Mouse (Mus musculus) thymus, postnatal 14 days (tissue): Measurements from ENCODE around the gene Hoxb4.

ENCODE experiments used
- DNase-seq: peaks from one replicate; pipeline ENCODE4 v3.0.0; 2021

Gene Hoxb4

DNA sequence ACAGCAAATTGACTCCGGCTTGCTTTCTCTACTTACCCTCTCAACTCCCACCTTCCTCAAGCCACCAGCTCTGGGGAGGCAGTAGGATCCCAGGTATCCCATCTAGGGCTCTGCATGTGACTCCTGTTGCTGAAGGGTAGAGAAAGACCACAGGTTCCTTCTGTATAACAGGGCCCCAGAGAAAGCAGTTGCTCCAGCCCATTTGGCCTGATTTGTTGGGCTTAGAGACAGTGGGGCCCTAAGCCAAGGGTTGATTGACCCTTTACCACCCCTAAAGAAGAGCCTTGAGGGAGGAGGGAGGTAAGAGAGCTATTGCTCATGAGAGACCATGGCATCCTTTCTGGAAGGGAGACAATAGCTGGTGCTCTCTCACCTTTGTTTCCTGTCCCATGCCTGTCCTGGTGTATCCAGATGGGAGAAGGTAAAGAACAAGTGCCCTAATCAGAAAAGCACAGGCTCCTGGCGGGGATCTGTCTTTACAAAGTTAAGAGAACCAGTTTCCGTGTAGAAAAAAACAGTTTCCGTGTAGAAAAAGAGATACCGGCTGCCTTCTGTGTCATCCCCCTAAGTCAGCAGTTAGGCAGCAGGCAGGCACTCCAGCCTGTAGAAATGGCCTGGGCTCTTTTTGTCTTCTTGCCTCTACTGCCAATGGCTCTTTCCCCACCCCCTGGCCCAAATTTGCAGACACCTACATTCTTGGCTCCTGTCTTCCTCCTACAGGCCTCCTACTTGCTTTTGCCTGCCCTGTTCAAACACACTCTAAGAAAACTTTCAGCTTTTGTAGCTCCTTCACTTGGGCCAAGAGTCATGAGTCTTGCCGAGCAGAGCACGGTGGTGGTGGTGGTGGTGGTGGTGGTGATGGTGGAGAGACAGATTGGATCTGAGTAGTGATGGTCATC lies 21.1 kb downstream of the Hoxb4 start:
- no peak for DNase-seq

DNA sequence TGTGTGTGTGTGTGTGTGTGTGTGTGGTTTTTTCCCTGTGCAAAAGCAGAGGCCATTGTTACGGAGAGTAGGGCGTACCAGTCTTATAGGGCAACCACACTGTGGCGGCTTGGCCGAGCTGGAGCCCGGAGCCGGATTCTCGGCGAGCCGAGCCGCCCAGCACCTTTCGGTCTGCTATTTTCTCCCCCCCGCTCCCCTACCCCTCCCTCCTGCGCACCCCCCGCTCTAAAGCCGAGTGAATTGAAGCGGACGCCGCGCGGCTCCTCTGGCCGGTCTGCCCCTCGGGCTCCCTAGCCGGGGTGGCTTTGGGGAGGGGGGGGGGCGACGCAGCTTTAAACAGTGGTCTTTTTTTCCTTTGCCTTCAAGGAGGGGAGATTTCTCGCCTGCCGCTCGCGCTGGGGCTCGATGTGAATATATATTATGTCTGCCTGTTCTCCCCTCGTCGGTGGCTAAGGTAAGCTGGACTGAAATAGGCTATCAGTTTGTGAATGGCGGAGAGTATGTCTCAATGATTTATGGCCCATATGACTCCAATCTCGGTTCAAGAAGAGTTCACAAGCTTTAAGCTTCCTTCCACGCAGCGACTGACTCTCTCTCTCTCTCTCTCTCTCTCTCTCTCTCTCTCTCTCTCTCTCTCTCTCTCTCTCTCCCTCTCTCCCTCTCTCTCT lies 22.8 kb downstream of the Hoxb4 start:
- DNase-seq: no peak

DNA sequence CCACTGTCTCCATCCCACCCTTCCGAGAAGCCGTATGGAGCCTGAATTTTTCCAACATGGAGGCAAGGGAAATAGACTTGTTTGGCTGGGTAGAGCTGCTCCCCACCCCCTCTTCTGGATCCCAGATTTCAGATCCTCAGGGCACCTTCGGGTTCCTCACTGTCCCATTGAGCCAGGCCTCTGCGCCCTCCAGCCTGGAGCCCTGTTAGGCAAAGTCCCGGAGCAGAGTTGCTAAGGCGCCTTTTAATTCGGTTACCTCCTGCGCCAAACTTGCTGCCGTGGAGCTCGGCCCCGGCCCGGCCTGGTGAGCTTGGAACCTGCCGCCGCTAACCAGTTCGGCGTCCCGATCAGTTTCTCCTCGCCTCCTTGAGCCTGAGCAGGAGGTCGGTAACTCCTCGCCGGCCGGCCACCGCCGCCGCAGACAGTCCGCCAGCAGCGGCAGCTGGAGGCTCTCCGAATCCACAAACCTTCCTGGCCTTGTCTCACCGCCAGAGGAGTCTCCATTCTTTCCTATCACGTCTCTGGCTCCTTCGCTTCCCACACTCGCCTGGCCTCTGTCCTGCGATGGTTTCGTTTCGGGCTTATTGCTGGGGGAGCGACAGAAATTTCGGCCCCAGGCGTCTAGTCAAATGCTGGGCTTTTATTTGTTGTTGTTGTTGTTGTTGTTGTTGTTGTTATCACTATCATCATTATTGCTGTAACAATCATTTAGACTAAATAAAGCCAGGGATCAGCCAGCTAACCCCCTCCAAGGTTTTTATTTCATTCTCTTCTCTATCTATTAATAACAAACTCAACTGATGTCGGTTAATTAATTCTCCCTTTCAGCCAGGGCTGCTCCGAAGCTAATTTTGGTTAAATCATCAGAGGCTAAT lies 23.9 kb downstream of the Hoxb4 start:
- no peak for DNase-seq

DNA sequence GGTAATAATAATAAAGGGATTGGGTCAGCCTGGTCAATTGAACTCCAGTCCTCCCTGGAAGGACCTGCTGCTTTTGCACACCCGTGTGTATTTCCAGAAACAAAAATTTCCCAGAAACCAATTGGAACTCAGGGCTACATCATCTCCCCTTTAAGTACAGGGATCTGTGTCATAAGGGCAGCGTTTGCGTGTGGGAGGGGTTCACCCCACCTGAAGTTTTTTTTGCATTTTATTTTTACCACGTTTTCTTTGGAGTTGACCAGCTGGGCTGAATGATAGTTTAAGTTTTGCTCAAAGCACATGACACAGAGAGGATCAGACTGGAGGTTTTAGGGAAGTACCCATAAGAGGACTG lies 24.5 kb downstream of the Hoxb4 start:
- DNase-seq: no peak

DNA sequence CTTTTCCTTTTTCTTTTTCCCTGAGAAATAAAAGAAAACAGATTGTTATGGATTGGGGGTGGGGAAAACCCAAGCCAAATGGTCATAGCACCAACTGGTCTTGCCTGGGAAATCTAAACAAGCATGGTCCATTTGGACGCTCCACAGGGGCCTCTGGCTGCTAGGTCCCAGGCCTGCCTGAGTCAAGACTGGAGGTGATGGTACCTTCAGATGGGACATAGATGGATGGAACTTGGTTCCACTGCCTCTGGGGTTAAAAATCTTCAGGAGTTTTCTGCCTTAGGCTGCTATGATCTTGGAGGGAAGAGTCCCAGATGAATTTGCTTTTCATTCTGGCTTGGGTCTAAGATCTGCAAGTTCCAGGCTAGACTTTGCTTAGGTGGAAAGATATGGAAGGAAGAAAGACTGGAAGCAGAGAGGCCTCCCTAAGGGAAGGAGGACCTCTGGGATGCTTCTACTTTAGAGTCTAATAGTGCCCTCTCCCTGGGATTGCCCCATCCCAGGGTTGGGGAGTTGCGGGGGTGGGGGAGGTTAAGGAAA lies 25.2 kb downstream of the Hoxb4 start:
- no peak for DNase-seq

DNA sequence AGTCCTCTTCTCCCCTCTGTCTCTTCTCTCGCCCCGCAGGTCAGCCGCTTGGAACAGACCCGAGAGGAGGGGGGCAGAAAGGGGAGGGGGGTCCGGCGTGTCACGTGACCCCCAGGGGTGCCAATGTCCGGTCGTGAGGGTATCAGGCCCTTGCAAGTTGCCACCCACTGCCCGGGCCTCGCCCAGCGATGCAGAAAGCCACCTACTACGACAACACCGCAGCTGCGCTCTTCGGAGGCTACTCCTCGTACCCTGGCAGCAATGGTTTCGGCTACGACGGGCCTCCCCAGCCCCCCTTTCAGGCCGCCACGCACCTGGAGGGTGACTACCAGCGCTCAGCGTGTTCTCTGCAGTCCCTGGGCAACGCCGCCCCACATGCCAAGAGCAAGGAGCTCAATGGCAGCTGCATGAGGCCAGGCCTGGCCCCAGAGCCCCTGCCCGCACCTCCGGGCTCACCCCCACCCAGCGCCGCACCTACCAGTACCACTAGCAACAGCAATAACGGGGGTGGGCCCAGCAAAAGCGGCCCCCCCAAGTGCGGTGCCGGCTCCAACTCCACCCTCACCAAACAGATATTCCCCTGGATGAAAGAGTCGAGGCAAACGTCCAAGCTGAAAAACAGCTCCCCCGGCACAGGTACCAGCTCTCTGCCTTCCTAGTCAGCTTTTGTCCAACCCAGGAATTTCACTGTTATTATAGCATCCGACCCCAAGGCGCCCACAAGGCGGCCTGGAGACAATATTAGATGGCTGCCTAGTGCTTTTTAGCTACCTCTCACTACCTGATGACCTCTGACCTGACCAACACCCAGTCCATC lies 26.2 kb downstream of the Hoxb4 start:
- no peak for DNase-seq

DNA sequence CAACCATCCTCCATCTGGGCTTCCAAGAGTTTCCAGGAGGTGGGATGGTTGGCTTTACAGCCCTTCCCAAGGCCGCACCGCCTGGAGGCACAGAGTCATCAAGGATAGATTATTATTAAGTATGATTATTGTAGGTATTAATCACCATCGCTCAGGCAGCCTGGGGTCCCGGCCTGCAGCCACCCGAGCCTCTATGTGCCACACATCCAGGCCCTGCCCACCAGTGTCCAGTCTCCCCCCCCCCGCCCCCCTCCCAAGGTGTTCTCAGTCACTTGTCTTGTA lies 26.8 kb downstream of the Hoxb4 start:
- DNase-seq: no peak

DNA sequence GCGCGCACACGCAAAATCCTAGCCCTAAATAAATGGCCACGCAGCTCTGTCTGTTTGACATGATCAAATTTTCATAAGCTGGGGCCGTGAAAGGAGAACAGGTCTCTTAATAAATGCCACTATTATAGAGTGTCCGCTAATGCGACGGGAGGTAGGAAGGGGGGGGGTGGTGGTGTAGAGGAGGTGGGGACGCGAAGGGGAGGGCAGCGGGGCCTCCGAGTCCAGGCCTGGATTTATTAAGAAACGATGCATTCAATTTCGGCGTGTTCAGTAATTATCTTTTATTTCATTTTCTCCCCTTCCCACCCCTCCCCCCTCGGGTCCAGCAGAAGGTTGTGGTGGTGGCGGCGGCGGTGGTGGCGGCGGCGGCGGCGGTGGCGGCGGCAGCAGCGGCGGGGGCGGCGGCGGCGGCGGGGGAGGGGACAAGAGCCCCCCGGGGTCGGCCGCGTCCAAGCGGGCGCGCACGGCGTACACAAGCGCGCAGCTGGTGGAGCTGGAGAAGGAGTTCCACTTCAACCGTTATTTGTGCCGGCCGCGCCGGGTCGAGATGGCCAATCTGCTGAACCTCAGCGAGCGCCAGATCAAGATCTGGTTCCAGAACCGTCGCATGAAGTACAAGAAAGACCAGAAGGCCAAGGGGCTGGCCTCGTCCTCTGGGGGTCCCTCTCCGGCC lies 27.3 kb downstream of the Hoxb4 start:
- no peak for DNase-seq

DNA sequence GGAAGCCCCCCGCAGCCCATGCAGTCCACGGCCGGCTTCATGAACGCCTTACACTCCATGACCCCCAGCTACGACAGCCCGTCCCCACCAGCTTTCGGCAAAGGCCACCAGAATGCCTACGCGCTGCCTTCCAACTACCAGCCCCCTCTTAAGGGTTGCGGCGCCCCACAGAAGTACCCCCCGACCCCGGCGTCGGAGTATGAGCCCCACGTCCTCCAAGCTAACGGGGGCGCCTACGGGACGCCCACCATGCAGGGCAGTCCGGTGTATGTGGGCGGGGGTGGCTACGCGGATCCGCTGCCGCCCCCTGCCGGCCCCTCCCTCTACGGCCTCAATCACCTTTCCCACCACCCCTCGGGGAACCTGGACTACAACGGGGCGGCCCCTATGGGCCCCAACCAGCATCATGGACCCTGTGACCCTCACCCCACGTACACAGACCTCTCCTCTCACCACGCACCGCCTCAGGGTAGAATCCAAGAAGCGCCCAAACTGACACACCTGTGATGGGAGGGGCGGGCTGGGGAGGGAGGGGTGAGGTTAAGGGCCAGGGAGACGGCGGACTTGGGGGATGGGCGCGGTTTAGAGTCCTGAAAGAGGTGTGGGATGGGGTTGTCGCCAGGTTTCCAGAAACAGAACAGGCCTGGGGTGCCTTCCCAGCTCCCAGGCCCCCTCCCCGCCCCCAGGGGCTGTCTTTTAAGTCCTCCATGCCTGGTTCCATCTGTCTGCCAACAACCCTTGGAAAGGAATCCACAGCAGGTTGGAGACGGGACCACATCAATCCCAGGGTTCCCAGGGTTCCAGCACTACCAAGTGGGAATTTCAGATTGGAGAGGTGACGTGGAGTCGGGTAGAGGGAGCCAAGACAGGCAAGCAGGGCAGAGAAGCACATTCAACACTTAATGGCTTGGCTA lies 28.1 kb downstream of the Hoxb4 start:
- no peak for DNase-seq

DNA sequence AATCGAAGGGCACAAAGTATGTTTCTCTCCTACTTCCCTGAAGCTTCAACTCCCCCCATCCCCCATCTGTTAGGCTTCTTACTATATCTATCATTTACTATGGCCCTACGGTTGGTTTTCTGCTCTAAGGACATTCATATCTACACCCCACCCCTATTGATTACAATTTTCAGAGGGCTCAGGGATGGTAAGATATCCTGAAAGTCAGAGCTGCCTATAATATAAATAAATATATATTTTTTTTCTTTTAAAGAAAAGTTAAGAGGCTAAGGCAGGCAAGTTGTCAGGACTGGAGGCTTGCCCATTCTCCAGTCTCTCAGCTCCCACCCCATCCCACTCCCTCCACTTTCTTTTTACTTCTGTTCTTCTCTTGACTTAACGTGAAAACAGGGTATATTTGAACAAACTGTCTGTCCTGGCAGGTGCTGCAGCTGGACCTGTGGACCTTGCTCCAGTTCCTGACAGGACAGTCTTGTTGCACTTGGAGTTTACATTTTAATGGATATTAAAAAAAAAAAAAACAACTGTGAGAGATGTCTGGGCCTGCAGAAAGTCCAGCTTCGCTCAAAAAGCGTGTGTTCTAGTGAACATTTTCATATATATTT lies 29.0 kb downstream of the Hoxb4 start:
- no peak for DNase-seq

DNA sequence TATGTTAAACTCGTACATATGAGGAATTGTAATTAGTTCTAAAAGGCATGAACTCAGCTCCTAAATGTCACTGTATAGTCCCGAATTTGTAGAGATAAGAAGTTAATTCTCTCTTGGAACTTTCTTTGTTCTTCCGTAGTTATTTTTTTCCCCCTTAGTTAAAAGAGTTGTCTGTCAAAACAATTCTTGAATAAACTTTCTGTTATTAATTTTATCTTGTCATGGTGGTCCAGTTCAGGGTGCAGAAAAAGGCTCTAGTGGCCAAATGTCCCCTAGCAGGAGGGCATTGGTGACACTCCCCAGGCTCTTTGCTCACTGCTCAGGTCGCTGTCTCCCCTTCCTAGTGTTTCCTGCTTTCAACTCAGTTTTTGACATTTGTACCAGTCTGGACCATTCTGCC lies 29.6 kb downstream of the Hoxb4 start:
- DNase-seq: no peak

DNA sequence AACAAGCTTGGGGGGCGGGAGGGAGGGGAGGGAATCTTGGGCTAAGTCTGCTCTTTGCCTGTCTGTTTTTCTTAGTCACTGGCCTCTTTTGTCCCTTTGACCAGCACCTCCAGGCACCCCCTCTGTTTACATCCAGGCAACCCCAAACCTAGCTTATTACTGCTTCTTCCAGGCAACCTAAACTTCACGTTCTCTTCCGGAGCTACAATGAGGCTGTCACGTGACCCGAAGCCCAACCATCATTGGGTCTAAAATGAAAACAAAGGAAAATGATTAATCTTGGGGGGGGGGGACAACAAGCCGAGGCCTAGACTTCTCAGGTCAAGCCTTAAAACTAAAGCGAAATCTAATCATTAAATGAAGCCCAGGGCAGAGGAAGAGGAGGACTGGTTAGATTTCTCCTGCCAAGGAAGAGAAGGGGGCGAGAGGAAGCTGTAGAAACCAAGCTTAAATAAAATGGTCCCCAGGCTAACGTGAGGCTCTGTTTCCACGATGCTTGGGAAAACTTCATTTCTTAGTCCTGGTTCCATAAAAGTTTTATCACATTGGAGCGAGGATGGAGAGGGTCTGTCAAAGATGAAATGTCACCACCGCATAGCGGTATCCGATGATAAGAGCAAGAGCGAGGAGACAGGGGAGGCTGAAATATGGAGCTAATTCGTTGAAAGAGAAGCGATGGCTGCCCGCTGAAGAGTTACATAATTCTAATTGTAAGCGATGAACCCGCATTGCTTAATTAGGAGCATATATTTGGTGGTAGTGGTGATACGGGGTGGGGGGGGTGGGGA lies 30.3 kb downstream of the Hoxb4 start:
- no peak for DNase-seq

DNA sequence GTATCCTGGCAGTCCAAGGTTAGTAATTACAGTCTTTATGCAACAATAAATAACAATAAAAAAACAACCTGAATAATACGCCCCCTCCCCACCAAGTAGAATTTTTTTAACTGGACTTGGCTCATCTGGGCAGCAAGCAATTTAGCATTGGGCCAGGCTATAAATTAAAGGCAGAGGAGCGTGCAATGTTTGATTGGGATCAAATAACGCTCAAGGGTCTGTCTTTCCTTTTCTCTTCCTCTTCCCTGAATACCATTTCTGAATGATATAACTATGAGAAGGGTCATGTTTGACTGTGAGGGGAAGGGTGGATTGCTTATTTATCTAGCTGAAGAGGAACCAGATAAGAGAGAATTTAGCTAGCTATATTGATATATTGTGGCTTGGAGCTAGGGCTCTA lies 30.9 kb downstream of the Hoxb4 start:
- no peak for DNase-seq

DNA sequence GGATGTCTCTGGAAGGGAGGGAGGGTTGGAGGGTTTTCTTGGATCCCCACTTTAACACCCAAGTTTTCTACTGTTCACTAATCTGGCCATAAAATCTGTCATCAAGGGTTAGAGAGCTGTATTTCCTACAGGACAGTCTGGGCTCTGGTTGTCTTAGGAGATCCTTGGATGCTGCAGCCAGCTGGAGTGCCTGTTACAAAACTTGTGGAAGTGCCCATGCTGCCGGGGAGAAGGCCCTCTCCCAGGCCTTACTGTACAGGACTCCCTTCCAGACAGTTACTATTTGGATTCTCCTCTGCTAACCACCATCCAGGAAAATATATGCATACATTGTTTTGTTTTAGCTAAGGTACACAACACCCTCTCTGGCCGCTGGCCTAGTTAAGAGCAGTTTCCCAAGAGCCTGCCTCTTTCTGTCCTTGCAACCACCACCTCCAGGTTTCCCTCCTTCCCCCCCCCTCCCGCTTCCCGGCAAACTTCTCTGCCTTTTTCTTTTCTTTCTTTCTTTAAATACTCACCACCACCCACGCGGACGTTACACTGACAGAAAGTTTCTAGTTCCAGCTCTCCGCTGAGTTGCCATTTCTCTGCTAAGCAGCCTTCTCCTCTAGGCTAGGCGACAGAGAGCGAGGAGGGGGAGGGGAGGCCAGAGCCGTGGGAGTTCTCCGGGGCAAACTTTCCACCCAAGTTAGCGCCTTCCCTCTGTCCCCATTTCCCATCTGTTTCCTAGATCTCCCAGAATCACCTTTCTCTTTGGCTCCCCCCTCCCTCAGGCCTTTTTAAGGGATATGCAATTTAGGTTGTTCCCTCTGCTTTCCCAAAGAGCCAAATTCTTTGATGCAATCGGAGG lies 31.6 kb downstream of the Hoxb4 start:
- DNase-seq: no peak

DNA sequence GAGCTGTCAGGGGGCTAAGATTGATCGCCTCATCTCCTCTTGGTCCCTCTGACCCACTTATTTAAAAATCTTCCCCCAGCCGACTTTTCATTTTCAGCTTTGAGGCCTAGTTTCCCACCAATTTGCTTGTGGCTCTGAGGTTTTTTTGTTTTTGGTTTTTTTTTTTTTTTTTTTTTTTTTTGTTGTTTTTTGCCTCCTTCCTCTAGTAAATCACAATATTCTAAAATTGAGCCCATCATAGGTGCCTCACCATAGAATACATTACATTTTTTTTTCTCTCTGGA lies 32.2 kb downstream of the Hoxb4 start, which contains the start of gene Hoxb2:
Hoxb2 (plus strand) TSS at position 185 of the 284 bp plus-strand sequence.
- DNase-seq: no peak

DNA sequence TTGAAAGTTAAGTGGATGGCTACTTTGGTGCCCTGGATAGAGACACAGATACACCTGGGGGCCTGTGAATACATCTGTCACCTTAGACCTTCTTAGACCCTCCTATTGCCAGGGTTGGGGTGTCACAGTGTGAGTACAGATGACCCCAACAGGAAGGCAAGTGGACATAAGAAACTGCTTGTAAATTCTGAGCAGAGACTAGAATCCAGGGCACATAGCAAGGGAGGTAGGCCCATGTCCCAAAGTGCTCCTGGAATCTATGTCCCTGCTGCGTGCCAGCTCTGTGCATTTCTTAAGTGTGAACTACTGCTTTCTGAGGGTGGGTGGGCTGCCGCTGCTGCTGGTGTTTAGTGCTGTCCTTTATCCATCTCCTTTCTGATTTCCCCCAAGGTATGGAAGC lies 32.7 kb downstream of the Hoxb4 start:
- DNase-seq: no peak

DNA sequence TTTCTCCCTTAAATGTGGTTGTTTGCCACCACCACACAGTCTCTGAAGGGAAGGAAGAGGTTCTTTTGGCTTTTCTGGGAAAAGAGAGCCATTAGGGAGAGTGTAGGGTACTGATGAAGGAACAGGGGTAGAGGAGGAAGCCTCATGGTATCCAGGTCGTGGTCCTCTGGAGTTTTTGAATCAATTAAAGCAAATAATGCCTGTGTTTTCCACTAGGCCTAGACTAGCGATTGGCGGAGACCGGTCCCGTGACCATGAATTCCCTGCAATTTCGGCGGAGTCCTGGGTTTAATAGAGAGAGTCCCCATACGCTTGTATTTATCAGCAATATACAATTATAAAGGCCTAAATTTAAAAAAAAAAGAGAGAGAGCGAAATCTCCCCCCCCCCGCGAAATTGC lies 33.2 kb downstream of the Hoxb4 start:
- no peak for DNase-seq

DNA sequence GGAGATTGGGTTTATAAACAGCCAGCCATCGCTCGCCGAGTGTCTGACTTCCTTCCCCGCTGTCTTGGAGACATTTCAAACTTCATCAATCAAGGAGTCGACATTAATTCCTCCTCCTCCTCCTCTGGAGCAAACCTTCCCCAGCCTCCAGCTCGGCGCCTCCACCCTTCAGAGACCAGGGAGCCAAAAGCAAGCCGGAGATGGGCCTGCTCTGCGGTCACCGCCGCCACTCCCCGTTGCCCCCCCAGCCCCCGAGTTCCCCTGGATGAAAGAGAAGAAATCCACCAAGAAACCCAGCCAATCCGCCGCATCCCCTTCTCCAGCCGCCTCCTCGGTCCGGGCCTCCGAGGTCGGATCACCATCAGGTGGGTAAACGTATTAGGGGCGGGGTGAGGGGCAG lies 33.8 kb downstream of the Hoxb4 start:
- DNase-seq: no peak
